Mouse (Mus musculus): Measurements from ENCODE around the gene AL732309.1. TPM values are rescaled to one million over a fixed set of nuclear protein-coding genes. Genes with fewer than 3 reads are reported as not detected.

The AL732309.1 gene
- polyA plus RNA-seq, 1 experiment = 1.3 TPM

- Histone ChIP-seq H3K4me3 (ENCODE audit: insufficient read depth, low read length) (no peak overlapping the region), H3K4me1 (ENCODE audit: control insufficient read depth, insufficient read depth, low read length) (peaks cover 7% of the 10 kb centered on the region), H3K27ac (ENCODE audit: insufficient read depth, low read depth, low read length) (no peak overlapping the region)
- TF ChIP-seq CTCF (IDR thresholded peaks at IDR 0.05; ENCODE audit: low read depth, low read length) (no peak), POLR2A (IDR thresholded peaks at IDR 0.05; ENCODE audit: borderline replicate concordance, low read depth, low read length) (no peak)
Measured at GRCm38 (mm10) chr2:25230581-25230980, 16.1 kb downstream of the AL732309.1 start.

GRCm38 (mm10) chr2:25229582-25229981 lies 17.1 kb downstream of the AL732309.1 start:
- Histone ChIP-seq H3K4me1 (ENCODE audit: control insufficient read depth, insufficient read depth, low read length) (peaks cover 9% of the 10 kb centered on the region), H3K27ac (ENCODE audit: insufficient read depth, low read depth, low read length) (no peak overlapping the region), H3K4me3 (ENCODE audit: insufficient read depth, low read length) (no peak overlapping the region)
- TF ChIP-seq CTCF (IDR thresholded peaks at IDR 0.05; ENCODE audit: low read depth, low read length) (no peak), POLR2A (IDR thresholded peaks at IDR 0.05; ENCODE audit: borderline replicate concordance, low read depth, low read length) (no peak)

- peaks cover 9% of the 10 kb centered on the region for H3K4me1 ChIP-seq (ENCODE audit: control insufficient read depth, insufficient read depth, low read length)
- H3K4me3 ChIP-seq (ENCODE audit: insufficient read depth, low read length) = no peak overlapping the region
- no peak overlapping the region for H3K27ac ChIP-seq (ENCODE audit: insufficient read depth, low read depth, low read length)
- TF ChIP-seq POLR2A (IDR thresholded peaks at IDR 0.05; ENCODE audit: borderline replicate concordance, low read depth, low read length) (no peak), CTCF (IDR thresholded peaks at IDR 0.05; ENCODE audit: low read depth, low read length) (no peak)
Measured at GRCm38 (mm10) chr2:25228995-25229530, 17.6 kb downstream of the AL732309.1 start.

DNA sequence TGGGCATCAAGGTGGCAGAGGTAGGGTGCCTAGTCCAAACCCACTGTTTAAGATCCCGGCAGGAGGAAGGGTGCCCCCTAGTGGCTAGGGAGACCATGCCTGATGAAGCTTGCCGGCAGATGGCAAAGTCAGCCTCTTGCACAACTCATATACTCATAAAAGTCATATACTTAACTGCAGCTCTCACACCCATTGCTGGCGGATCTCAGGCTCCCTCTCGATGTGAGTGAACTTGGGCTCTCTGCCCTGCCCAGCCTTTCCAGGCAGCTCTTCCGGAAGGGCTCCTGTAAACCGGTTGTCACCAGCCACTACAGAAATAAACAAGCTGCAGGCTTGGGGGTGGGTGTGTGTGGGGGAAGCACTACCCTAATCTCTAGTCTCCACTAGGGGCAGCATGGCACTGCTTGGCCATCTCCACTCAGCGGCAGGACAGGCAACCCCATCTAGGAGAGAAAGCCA lies 18.2 kb downstream of the AL732309.1 start:
- H3K4me3 ChIP-seq (ENCODE audit: insufficient read depth, low read length) = peak overlapping the region; percentile 45
- peak overlapping the region; percentile 49 for H3K27ac ChIP-seq (ENCODE audit: insufficient read depth, low read depth, low read length)
- TF ChIP-seq POLR2A (IDR thresholded peaks at IDR 0.05; ENCODE audit: borderline replicate concordance, low read depth, low read length) (no peak), CTCF (IDR thresholded peaks at IDR 0.05; ENCODE audit: low read depth, low read length) (peak; percentile 83)
- H3K4me1 ChIP-seq (ENCODE audit: control insufficient read depth, insufficient read depth, low read length) = peaks cover 9% of the 10 kb centered on the region

- TF ChIP-seq CTCF (IDR thresholded peaks at IDR 0.05; ENCODE audit: low read depth, low read length) (no peak), POLR2A (IDR thresholded peaks at IDR 0.05; ENCODE audit: borderline replicate concordance, low read depth, low read length) (no peak)
Measured at GRCm38 (mm10) chr2:25227406-25227805, 19.3 kb downstream of the AL732309.1 start.

DNA sequence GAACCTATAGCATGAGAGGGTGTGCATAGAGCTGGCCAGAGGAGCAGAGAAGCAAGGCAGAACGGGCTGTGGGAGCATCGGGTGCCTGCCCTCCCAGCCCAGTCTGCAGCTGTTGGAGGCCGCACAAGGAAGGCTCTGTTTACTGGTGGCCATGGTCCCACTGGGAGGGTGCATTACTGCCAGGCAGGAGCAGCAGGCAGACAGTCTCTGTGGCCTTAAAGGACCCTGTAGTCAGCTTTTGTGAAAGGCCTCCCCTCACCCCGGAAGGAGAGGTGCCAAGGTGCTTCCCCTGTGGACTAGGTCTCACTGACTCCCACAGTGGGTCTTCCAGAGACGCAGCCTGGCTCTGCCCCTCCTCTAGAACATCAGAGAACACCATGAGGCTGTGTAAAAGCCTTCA lies 19.8 kb downstream of the AL732309.1 start:
- TF ChIP-seq POLR2A (IDR thresholded peaks at IDR 0.05; ENCODE audit: borderline replicate concordance, low read depth, low read length) = no peak
- Histone ChIP-seq H3K4me3 (ENCODE audit: insufficient read depth, low read length) (no peak overlapping the region), H3K27ac (ENCODE audit: insufficient read depth, low read depth, low read length) (no peak overlapping the region), H3K4me1 (ENCODE audit: control insufficient read depth, insufficient read depth, low read length) (peaks cover 13% of the 10 kb centered on the region)

More at GRCm38 (mm10) chr2:25227406-25227805, 19.3 kb downstream of the AL732309.1 start:
- H3K27ac ChIP-seq (ENCODE audit: insufficient read depth, low read depth, low read length) = no peak overlapping the region
- no peak overlapping the region for H3K4me3 ChIP-seq (ENCODE audit: insufficient read depth, low read length)
- H3K4me1 ChIP-seq (ENCODE audit: control insufficient read depth, insufficient read depth, low read length) = peaks cover 13% of the 10 kb centered on the region

- peak overlapping the region; percentile 69 for H3K27ac ChIP-seq (ENCODE audit: insufficient read depth, low read depth, low read length)
- H3K4me3 ChIP-seq (ENCODE audit: insufficient read depth, low read length) = peak overlapping the region; percentile 57
- TF ChIP-seq CTCF (IDR thresholded peaks at IDR 0.05; ENCODE audit: low read depth, low read length) (no peak), POLR2A (IDR thresholded peaks at IDR 0.05; ENCODE audit: borderline replicate concordance, low read depth, low read length) (no peak)
- H3K4me1 ChIP-seq (ENCODE audit: control insufficient read depth, insufficient read depth, low read length) = peaks cover 13% of the 10 kb centered on the region
Measured at GRCm38 (mm10) chr2:25225811-25226379, 20.8 kb downstream of the AL732309.1 start.

- TF ChIP-seq POLR2A (IDR thresholded peaks at IDR 0.05; ENCODE audit: borderline replicate concordance, low read depth, low read length) (no peak), CTCF (IDR thresholded peaks at IDR 0.05; ENCODE audit: low read depth, low read length) (no peak)
- Histone ChIP-seq H3K27ac (ENCODE audit: insufficient read depth, low read depth, low read length) (peak overlapping the region; percentile 93), H3K4me1 (ENCODE audit: control insufficient read depth, insufficient read depth, low read length) (peaks cover 13% of the 10 kb centered on the region), H3K4me3 (ENCODE audit: insufficient read depth, low read length) (peak overlapping the region; percentile 75)
Measured at GRCm38 (mm10) chr2:25224766-25225752, 21.6 kb downstream of the AL732309.1 start.

- H3K27ac ChIP-seq (ENCODE audit: insufficient read depth, low read depth, low read length) = peak within 1 kb of the TSS; percentile 93
- H3K4me1 ChIP-seq (ENCODE audit: control insufficient read depth, insufficient read depth, low read length) = peaks cover 13% of the 10 kb centered on the region
- TF ChIP-seq POLR2A (IDR thresholded peaks at IDR 0.05; ENCODE audit: borderline replicate concordance, low read depth, low read length) = peak; percentile 94; the same call in 1 of the 2 replicates
- TF ChIP-seq CTCF (IDR thresholded peaks at IDR 0.05; ENCODE audit: low read depth, low read length) = no peak
- H3K4me3 ChIP-seq (ENCODE audit: insufficient read depth, low read length) = peak within 1 kb of the TSS; percentile 82
Measured at GRCm38 (mm10) chr2:25224492-25224765, 22.2 kb downstream of the AL732309.1 start, which contains the start of gene Tubb4b. Tubb4b (minus strand) TSS chr2:25224702.

All from bone marrow macrophage, adult 2 months (primary cell).